14 mouse cellular contexts compared by ENCODE assay signal in the genomic region with DNA sequence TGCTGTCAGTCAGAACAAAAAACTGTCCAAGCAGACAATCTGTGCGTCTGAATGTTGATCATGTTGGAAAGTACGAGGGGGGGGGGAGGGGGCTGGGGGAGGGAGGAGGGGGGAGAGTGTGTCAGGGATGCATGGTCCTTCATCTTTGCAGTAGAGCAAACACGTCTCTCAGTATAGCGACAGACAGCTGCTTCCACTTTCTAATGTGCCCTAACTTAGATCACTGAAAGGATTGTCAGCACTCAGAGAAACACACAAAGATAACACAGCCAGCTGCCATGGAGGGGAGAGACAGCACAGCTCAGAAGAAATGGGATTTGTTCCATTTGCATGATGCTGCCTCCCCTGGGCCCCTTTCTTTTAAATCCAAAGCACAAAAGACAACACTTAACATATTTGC. TPM values are rescaled to one million over a fixed set of nuclear protein-coding genes. Genes with fewer than 3 reads are reported as not detected.
A peak's percentile ranks its signal among the peaks of the same experiment; 100 is the strongest.
DNase-seq lines count a peak whose midpoint lies in the region; ATAC-seq lines count a peak whose summit lies in the region.
"Had no signal": no experiment of that assay in that cellular context is flagged by ENCODE, and none has a peak within 500 bp of the region (broad histone marks: within the 10 kb centered on the region; RNA-seq: fewer than 3 reads in every experiment).

No protein-coding gene starts in this region.

- H3K27ac ChIP-seq in heart, embryonic 14.5 days (replicated peaks in 1 of 2; ENCODE audit: control insufficient read depth in 1 of 2, insufficient read depth in 1 of 2, low read depth in 2 of 2, low read length in 2 of 2), result peak overlapping the region in 1 of 2 experiments; percentile 37; a peak in 2 of 4 replicates
- peak overlapping the region; percentile 35; the same call in 1 of the 2 replicates for H3K27ac ChIP-seq in forebrain, embryonic 10.5 days
- peak overlapping the region; percentile 78 for H3K27ac ChIP-seq in hindbrain, embryonic 13.5 days
- H3K27ac ChIP-seq in neural tube, embryonic 12.5 days, result no peak overlapping the region
- H3K27ac ChIP-seq: stomach, embryonic 15.5 days had no signal

- peak overlapping the region; percentile 28; the same call in 1 of the 2 replicates for H3K4me2 ChIP-seq in heart, embryonic 14.5 days (ENCODE audit: low read length)
- H3K4me2 ChIP-seq in hindbrain, embryonic 13.5 days, result peak overlapping the region; percentile 13; the same call in 1 of the 2 replicates
- peak overlapping the region; percentile 33; the same call in 1 of the 2 replicates for H3K4me2 ChIP-seq in neural tube, embryonic 12.5 days (replicated peaks)
- H3K4me2 ChIP-seq: stomach, embryonic 15.5 days had no signal

- no peaks in the 10 kb centered on the region for H3K36me3 ChIP-seq in heart, embryonic 14.5 days (ENCODE audit: control insufficient read depth, insufficient read depth, low read length)
- no peaks in the 10 kb centered on the region for H3K36me3 ChIP-seq in forebrain, embryonic 10.5 days (replicated peaks)
- H3K36me3 ChIP-seq in hindbrain, embryonic 13.5 days, result no peaks in the 10 kb centered on the region
- H3K36me3 ChIP-seq in neural tube, embryonic 12.5 days, result no peaks in the 10 kb centered on the region
- H3K36me3 ChIP-seq: stomach, embryonic 15.5 days had no signal

- 6% methylated on average over 4 of the region's 4 CpGs for WGBS in heart, embryonic 14.5 days
- WGBS in forebrain, embryonic 10.5 days, result 29% methylated on average over 4 of the region's 4 CpGs
- whole genome bisulfite sequencing in hindbrain, embryonic 13.5 days, result 10% methylated on average over 4 of the region's 4 CpGs
- 7% methylated on average over 4 of the region's 4 CpGs for WGBS in neural tube, embryonic 12.5 days

- peaks cover 17 to 50% of the 10 kb centered on the region in 2 experiments for H3K4me1 ChIP-seq in heart, embryonic 14.5 days (ENCODE audit: control insufficient read depth in 2 of 2, insufficient read depth in 2 of 2, low read length in 2 of 2)
- H3K4me1 ChIP-seq in forebrain, embryonic 10.5 days, result peaks cover 58% of the 10 kb centered on the region
- H3K4me1 ChIP-seq in hindbrain, embryonic 13.5 days (replicated peaks), result peaks cover 68% of the 10 kb centered on the region
- H3K4me1 ChIP-seq in neural tube, embryonic 12.5 days, result peaks cover 48% of the 10 kb centered on the region

- ATAC-seq in heart, embryonic 14.5 days (ENCODE audit: insufficient number of reproducible peaks, insufficient read depth, low FRiP score, low read depth), result no peak
- ATAC-seq in hindbrain, embryonic 13.5 days (ENCODE audit: low FRiP score), result peak; percentile 38; the same call in 1 of the 2 replicates
- ATAC-seq in neural tube, embryonic 12.5 days (ENCODE audit: low FRiP score, low read depth), result peak; percentile 42; the same call in 1 of the 2 replicates
- no peak for ATAC-seq in cerebellum, adult (ENCODE audit: insufficient number of reproducible peaks, low FRiP score, low TSS enrichment)

- 0 out of 2 replicates have a peak overlapping the region, but pooled peaks have one; percentile 10 for H3K9ac ChIP-seq in heart, embryonic 14.5 days (ENCODE audit: low read length)
- peak overlapping the region; percentile 58; the same call in 1 of the 2 replicates for H3K9ac ChIP-seq in hindbrain, embryonic 13.5 days
- no peak overlapping the region for H3K9ac ChIP-seq in neural tube, embryonic 12.5 days
- H3K9ac ChIP-seq: stomach, embryonic 15.5 days had no signal

- H3K27me3 ChIP-seq in heart, embryonic 14.5 days (ENCODE audit: control insufficient read depth, insufficient read depth, low read length), result no peaks in the 10 kb centered on the region
- H3K27me3 ChIP-seq in forebrain, embryonic 10.5 days (ENCODE audit: poor library complexity, severe bottlenecking), result peaks cover 11% of the 10 kb centered on the region; the same call in 1 of the 2 replicates
- H3K27me3 ChIP-seq in hindbrain, embryonic 13.5 days, result no peaks in the 10 kb centered on the region
- H3K27me3 ChIP-seq in neural tube, embryonic 12.5 days (replicated peaks), result no peaks in the 10 kb centered on the region
- H3K27me3 ChIP-seq: stomach, embryonic 15.5 days had no signal

- H3K4me3 ChIP-seq in heart, embryonic 14.5 days (ENCODE audit: control insufficient read depth in 1 of 2, insufficient read depth in 1 of 2, low read depth in 1 of 2, low read length in 2 of 2), result no peak overlapping the region
- no peak overlapping the region for H3K4me3 ChIP-seq in forebrain, embryonic 10.5 days
- no peak overlapping the region for H3K4me3 ChIP-seq in hindbrain, embryonic 13.5 days
- no peak overlapping the region for H3K4me3 ChIP-seq in neural tube, embryonic 12.5 days
- H3K4me3 ChIP-seq: stomach, embryonic 15.5 days had no signal

- no peaks in the 10 kb centered on the region for H3K9me3 ChIP-seq in heart, embryonic 14.5 days (ENCODE audit: control insufficient read depth, low read length)
- H3K9me3 ChIP-seq in forebrain, embryonic 10.5 days, result no peaks in the 10 kb centered on the region
- H3K9me3 ChIP-seq in hindbrain, embryonic 13.5 days, result no peaks in the 10 kb centered on the region
- no peaks in the 10 kb centered on the region for H3K9me3 ChIP-seq in neural tube, embryonic 12.5 days
- H3K9me3 ChIP-seq: stomach, embryonic 15.5 days had no signal

- no peak for DNase-seq in heart, adult 8-10 months (ENCODE audit: low spot score)
- no peak for DNase-seq in forebrain, embryonic 10.5 days (ENCODE audit: extremely low spot score, low spot score)
- DNase-seq in right cerebral cortex, postnatal 10 days (ENCODE audit: low spot score in 2 of 2), result no peak
- no peak for DNase-seq in thymus, postnatal 0 days (ENCODE audit: low spot score)
- DNase-seq: kidney, adult 8-10 months; left cerebral cortex, postnatal 4 days; right cerebral cortex, postnatal 4 days had no signal

RNA-seq across cellular contexts. Expression of gene Fign, which starts 18.1 kb away (rescaled TPM):
- 8.6 and 11.9 TPM in 2 replicates for polyA plus RNA-seq in heart, embryonic 14.5 days (2014; fragmentation: Nextera tagmentation; extraction: Ambion mirVana)
- 10 to 100 TPM; 10.5 to 17.1 (median 14.3) TPM for total RNA-seq in heart, adult 8-10 months (2022)
- 12.9 and 14.1 TPM in 2 replicates for polyA plus RNA-seq in forebrain, embryonic 10.5 days (2016; fragmentation: Nextera tagmentation; extraction: Ambion mirVana)
- 16.9 and 17.8 TPM in 2 replicates for polyA plus RNA-seq in hindbrain, embryonic 13.5 days (2015; fragmentation: Nextera tagmentation; extraction: Ambion mirVana)
- polyA plus RNA-seq in neural tube, embryonic 12.5 days (2016; fragmentation: Nextera tagmentation; extraction: Ambion mirVana), result 15.2 and 16.2 TPM in 2 replicates
- 0.14 and 0.40 TPM in 2 replicates for polyA plus RNA-seq in thymus, postnatal 0 days (2015; fragmentation: Nextera tagmentation; extraction: Ambion mirVana)
- total RNA-seq: hematopoietic stem cell, adult 5-6 weeks; megakaryocyte, adult 5-6 weeks had no signal

Comparison
In these comparisons a context has a peak if more than half of its experiments do, and no peak if none do; other contexts are left out.
1. ATAC-seq: peak in hindbrain, embryonic 13.5 days (single experiment) and neural tube, embryonic 12.5 days (single experiment); none in heart, embryonic 14.5 days (single experiment) and cerebellum, adult (single experiment).
2. Peak in every context shown above with its lines, with median percentiles within 50 percentile points of each other: H3K4me2 ChIP-seq.